Mouse (Mus musculus) kidney, embryonic 15.5 days (tissue): ENCODE results near the gene Catip. TPM values are rescaled to one million over a fixed set of nuclear protein-coding genes. Genes with fewer than 3 reads are reported as not detected.

Experiments used
- ATAC-seq: fragments of 200-750 bp; cut with Nextera tagmentation; replicated peaks from 2 replicates; pipeline ENCODE4 v1.8.0; 2017; ENCODE audit warnings: moderate TSS enrichment; ENCODE audit not compliant: low FRiP score
- H3K27ac ChIP-seq: fragments of 300-500 bp; sonication (generic); 2 replicates; pipeline ENCODE4 v1.5.1; 2015; ENCODE audit warnings: mild to moderate bottlenecking, inconsistent platforms
- H3K27me3 ChIP-seq: fragments of 300-500 bp; sonication (generic); 2 replicates; pipeline ENCODE4 v1.6.1; 2015; ENCODE audit warnings: inconsistent platforms
- H3K36me3 ChIP-seq: fragments of 300-500 bp; sonication (generic); 2 replicates; pipeline ENCODE4 v1.6.1; 2015; ENCODE audit warnings: inconsistent platforms
- H3K4me1 ChIP-seq: fragments of 300-500 bp; sonication (generic); 2 replicates; pipeline ENCODE4 v1.6.1; 2015; ENCODE audit warnings: inconsistent platforms
- H3K4me2 ChIP-seq: fragments of 300-500 bp; sonication (generic); 2 replicates; pipeline ENCODE4 v1.6.1; 2015; ENCODE audit warnings: moderate library complexity, mild to moderate bottlenecking, inconsistent platforms
- H3K4me3 ChIP-seq: fragments of 300-500 bp; sonication (generic); replicated peaks from 2 replicates; pipeline ENCODE4 v1.5.1; 2015; ENCODE audit warnings: mild to moderate bottlenecking, inconsistent platforms
- H3K9ac ChIP-seq: fragments of 300-500 bp; sonication (generic); 2 replicates; pipeline ENCODE4 v1.6.1; 2015; ENCODE audit warnings: mild to moderate bottlenecking, inconsistent platforms
- H3K9me3 ChIP-seq: fragments of 300-500 bp; sonication (generic); replicated peaks from 2 replicates; pipeline ENCODE4 v1.6.1; 2016; ENCODE audit warnings: inconsistent platforms
- WGBS: fragments of 180-500 bp; shearing (Covaris S2); methylation state at CpG from one replicate; pipeline ENCODE4 v1.1.7; 2015; ENCODE audit warnings: mixed read lengths; 5-methylcytosine and 5-hydroxymethylcytosine counted together
- polyA plus RNA-seq: library from polyadenylated mRNA; unstranded; fragments of >200 nt; fragmentation: Nextera tagmentation; extraction: Ambion mirVana; gene quantifications from 2 replicates; pipeline ENCODE4 v1.2.1, GENCODE M21; 2015

The Catip gene
- polyA plus RNA-seq, 1 experiment from 2014 or later = 0.82 TPM

DNA sequence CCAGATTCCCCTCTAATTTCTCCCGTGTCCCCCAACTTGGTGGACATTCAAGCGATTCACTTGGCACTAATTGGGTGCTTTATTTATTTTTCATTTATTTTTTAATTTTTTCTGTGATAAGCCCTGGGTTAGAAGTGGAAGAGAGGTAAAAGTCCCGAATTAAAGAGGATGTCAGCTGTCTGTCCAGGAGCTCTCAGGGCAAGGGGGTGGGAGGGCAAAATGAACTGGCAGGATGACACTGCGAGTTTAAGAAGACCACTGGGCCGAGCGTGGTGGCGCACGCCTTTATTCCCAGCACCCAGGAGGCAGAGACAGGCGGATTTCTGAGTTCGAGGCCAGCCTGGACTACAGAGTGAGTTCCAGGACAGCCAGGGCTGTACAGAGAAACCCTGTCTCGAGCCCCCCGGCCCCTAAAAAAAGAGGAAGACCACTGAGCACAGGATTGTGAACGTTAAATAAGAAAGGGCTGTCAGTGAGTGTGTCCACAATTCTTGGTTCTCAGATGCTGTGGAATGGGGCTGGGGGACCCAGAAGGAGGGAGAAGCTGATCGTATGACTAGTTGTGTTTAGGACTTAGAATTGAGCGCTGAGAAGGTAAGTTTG lies 25.6 kb downstream of the Catip start:
- Histone ChIP-seq H3K9ac (peak overlapping the region; percentile 63; the same call in 1 of the 2 replicates), H3K4me1 (peaks cover 34% of the 10 kb centered on the region), H3K27me3 (no peaks in the 10 kb centered on the region), H3K4me3 (peak overlapping the region; percentile 52), H3K9me3 (no peaks in the 10 kb centered on the region), H3K4me2 (peak overlapping the region; percentile 68), H3K27ac (peak overlapping the region; percentile 99), H3K36me3 (no peaks in the 10 kb centered on the region)
- WGBS = 55% methylated on average over 15 of the region's 15 CpGs
- ATAC-seq = no peak

DNA sequence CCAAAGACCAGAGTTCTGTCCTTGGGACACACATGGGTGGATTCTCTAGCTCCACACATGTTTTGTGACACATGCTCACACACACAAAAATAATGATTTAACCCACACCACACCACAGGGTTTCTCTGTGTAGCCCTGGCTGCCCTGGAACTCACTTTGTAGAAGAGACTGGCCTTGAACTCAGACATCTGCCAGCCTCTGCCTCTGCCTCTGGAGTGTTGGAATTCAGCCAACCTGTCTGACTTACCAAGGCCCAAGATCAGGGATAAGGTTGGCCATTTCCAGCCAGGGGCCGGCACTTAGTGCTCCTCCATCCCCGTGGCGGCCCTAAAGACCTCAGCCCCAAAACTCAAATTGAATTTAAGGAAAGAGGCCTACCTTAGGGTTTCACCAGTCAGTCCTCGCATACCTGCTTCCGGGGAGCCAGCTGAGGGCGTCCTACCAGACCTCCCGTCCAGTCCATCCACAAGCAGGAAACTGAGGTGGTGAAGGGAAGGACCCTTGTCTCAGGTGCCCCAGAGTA lies 26.6 kb downstream of the Catip start:
- WGBS = 76% methylated on average over 7 of the region's 7 CpGs
- Histone ChIP-seq H3K4me2 (no peak overlapping the region), H3K27ac (peak overlapping the region; percentile 99; the same call in 1 of the 2 replicates), H3K4me3 (no peak overlapping the region), H3K27me3 (no peaks in the 10 kb centered on the region), H3K4me1 (peaks cover 44% of the 10 kb centered on the region), H3K9me3 (no peaks in the 10 kb centered on the region), H3K9ac (no peak overlapping the region), H3K36me3 (peaks cover 4% of the 10 kb centered on the region)
- ATAC-seq = no peak

DNA sequence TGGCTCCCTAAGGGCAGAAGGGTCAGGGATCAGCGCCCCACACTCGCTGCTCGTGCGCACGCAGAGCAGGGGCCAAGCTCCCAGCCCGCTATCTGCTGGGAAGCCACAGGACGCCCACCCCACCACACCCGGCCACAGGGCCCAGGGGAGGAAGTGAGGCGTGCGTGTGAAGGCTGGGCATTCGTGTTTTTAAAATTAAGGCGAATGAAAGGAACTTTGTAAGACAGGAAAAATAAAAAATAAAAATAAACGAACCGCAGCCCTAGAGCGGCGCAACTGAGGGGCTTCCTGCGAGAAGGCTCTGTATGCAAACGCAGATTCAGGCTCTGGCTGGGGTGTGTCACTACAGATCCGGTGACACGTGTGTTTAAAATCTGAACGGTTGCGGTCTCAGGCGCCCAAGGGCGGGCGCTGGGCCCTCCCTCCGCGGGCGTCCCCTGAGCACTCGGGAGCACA lies 28.0 kb downstream of the Catip start:
- Histone ChIP-seq H3K9me3 (no peaks in the 10 kb centered on the region), H3K27me3 (no peaks in the 10 kb centered on the region), H3K4me3 (peak overlapping the region; percentile 97), H3K4me2 (peak overlapping the region; percentile 93), H3K9ac (peak overlapping the region; percentile 33), H3K36me3 (peaks cover 18% of the 10 kb centered on the region), H3K27ac (peak overlapping the region; percentile 98), H3K4me1 (peaks cover 56% of the 10 kb centered on the region)
- ATAC-seq = no peak
- 5% methylated on average over 29 of the region's 29 CpGs for WGBS

DNA sequence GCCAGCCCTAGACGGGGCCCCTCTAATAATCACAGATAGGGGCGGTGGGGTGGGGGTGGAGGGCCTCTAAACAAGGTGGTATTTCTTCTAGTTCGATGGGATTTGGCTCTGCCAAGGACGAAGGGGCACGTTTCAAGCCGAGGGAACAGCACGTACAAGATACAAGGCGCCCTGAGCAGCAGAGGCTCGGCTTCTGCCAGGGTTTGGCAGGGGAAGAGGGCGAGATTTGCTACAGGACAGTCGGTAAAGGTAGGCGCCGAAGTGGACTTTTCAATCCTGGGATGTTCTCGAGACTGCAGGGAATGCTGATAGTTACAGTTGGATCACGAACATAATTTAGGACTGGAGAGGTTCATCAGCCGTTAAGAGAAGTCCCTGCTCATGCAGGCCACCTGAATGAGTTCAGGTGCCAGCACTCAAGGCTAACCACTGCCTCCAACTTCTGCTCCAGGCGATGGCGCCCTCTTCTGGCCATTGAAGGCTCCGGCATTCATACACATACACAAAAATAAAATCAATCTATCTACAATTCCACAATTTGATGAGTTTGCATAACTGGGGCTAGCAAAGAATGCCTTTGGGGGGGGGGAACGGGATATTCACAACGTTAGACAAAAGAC lies 28.5 kb downstream of the Catip start:
- Histone ChIP-seq H3K4me1 (peaks cover 59% of the 10 kb centered on the region), H3K9me3 (no peaks in the 10 kb centered on the region), H3K4me3 (peak overlapping the region; percentile 97), H3K4me2 (peak overlapping the region; percentile 93), H3K9ac (peak overlapping the region; percentile 33), H3K27ac (peak overlapping the region; percentile 98), H3K36me3 (peaks cover 23% of the 10 kb centered on the region), H3K27me3 (no peaks in the 10 kb centered on the region)
- ATAC-seq = no peak
- WGBS = 4% methylated on average over 21 of the region's 21 CpGs

DNA sequence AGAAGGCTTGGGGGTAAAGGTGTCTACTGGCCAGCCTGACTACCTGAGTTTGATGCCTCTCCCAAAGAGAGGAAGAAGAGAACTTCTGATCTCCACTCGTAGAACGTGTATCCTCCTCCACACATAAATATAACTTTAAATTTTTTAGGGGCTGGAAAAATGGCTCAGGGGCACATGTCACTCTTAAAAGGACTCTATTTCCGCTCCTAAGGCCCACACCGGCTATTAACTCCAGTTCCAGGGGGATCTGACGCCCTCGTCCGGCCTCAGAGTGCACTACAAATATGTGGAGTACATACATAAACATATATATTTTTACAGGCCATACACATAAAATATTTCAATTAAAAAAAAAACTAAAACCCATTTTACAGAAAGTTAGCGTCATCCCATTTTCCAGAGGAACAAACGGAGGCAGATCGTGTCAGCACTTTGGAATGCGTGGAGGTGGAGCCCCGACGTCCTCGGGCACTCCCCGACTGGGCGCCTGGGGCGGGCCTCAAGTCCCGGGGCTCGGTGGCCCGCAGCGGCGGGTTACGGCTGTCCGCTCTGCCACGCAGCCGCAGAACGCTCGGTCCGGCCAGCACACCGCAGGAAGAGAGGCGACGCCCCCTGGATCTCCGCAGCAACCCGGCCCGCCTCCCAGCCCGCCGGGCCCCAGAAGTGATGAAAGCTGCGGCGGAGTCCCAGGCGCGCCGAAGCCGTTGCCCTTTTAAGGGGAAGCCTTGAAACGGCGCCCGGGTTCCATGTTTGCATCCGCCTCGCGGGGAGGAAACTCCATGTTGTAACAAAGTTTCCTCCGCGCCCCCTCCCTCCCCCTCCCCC lies 29.2 kb downstream of the Catip start, which contains the start of gene Ctdsp1:
TSS of gene Ctdsp1 (plus strand) at position 586 of the 825 bp plus-strand sequence.
- Histone ChIP-seq H3K9me3 (no peaks in the 10 kb centered on the region), H3K4me2 (peak within 1 kb of the TSS; percentile 93), H3K27ac (peak within 1 kb of the TSS; percentile 98), H3K4me1 (peaks cover 59% of the 10 kb centered on the region), H3K9ac (peak within 1 kb of the TSS; percentile 99), H3K36me3 (peaks cover 24% of the 10 kb centered on the region), H3K27me3 (no peaks in the 10 kb centered on the region), H3K4me3 (peak within 1 kb of the TSS; percentile 97)
- peak; percentile 71 for ATAC-seq
- WGBS = 2% methylated on average over 49 of the region's 51 CpGs

DNA sequence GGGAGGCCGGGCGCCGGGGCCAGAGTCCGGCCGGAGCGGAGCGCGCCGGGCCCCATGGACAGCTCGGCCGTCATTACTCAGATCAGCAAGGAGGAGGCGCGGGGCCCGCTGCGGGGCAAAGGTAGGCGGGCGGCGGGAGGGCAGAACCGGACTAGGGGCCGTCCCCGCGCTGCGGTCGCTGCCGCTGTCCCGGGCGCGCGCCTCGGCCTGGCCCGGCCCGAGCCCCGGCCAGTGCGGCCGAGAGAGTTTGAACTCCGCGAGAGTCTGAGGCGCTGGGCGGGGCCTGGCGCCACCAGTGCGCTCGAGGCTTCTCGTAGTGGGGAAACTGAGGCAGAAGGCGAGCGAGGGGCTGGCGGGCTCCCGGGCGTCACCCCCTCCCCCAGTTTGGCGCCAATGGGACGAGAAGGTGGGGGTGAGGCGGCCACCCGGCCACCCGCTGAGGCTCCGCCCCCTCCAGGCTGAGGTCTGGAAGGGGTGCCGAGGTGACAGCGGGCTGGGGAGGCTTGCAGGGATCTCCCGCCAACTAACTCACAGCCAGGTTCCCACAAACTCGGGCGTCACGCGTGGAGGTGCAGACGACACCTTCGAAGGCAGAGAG lies 30.0 kb downstream of the Catip start:
- Histone ChIP-seq H3K4me1 (peaks cover 60% of the 10 kb centered on the region), H3K9ac (peak overlapping the region; percentile 99), H3K36me3 (peaks cover 24% of the 10 kb centered on the region), H3K27ac (peak overlapping the region; percentile 98), H3K4me3 (peak overlapping the region; percentile 97), H3K4me2 (peak overlapping the region; percentile 93), H3K27me3 (no peaks in the 10 kb centered on the region), H3K9me3 (no peaks in the 10 kb centered on the region)
- under 1% methylated on average over 58 of the region's 63 CpGs for WGBS
- ATAC-seq = peak; percentile 49

DNA sequence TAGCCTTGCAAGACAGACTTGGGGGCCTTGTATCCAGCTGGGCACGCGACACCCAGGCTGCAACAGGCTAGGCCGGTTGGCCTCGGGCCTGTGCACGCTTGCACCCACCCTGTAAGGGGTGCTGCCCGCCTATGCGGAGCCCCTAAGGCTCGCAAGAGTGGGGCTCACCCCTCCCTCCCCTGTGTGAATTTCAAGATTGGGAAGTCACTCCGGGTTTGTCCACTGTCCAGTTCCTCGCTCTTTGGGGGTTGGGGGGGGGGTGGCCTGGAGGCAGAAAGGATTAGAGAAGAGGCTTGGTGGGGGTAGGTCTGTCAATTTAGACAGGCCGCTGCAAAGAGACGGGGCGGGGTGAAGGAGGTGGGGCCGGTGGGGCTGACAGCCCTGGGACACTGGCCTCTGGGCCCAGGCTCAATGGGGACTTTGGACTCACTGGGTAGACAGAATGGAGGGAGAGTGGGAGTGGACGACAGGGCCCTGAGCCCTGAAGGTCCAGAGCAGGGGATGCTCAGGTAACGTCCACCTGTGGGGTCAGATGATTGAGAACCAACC lies 30.6 kb downstream of the Catip start:
- Histone ChIP-seq H3K4me2 (peak overlapping the region; percentile 93), H3K36me3 (peaks cover 24% of the 10 kb centered on the region), H3K9me3 (no peaks in the 10 kb centered on the region), H3K27ac (peak overlapping the region; percentile 98), H3K9ac (peak overlapping the region; percentile 99), H3K27me3 (no peaks in the 10 kb centered on the region), H3K4me1 (peaks cover 60% of the 10 kb centered on the region), H3K4me3 (peak overlapping the region; percentile 97)
- ATAC-seq = peak; percentile 14
- WGBS = under 1% methylated on average over 16 of the region's 16 CpGs

DNA sequence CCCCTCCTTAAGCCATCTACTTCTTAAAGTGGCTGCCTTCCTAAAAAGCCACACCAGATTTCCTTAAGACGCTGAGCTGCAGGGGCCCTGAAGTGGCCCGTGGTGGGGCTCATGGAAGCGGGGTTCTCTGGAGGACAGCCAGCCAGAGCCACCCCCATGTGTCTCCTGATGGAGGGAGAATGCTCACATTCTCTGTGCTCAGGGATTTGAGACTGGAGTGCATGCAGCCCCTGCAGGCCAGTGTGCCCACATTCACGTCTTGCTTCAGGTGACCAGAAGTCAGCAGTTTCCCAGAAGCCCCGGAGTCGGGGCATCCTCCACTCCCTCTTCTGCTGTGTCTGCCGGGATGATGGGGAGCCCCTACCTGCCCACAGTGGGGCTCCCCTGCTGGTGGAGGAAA lies 31.1 kb downstream of the Catip start:
- Histone ChIP-seq H3K27ac (peak overlapping the region; percentile 98), H3K4me2 (peak overlapping the region; percentile 93), H3K36me3 (peaks cover 24% of the 10 kb centered on the region), H3K27me3 (no peaks in the 10 kb centered on the region), H3K4me3 (peak overlapping the region; percentile 97), H3K9me3 (no peaks in the 10 kb centered on the region), H3K9ac (peak overlapping the region; percentile 99), H3K4me1 (peaks cover 60% of the 10 kb centered on the region)
- ATAC-seq = no peak
- WGBS = 42% methylated on average over 7 of the region's 7 CpGs

DNA sequence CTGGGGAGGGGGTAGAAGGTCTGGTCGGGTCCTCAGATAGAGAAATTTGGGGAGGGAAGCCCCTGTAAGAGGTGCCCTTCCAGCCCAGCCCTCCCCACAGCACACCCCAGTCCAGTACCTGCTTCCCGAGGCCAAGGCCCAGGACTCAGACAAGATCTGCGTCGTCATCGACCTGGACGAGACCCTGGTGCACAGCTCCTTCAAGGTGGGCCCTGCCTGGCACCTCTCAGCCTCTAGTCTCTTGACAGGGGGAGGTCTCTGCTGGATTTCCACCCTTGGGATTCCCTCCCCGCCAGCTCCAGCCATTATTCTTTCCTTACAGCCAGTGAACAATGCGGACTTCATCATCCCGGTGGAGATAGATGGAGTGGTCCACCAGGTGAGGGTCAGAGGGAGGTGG lies 31.8 kb downstream of the Catip start:
- no peaks in the 10 kb centered on the region for H3K9me3 ChIP-seq
- H3K27ac ChIP-seq = peak overlapping the region; percentile 98; the same call in 1 of the 2 replicates
- H3K4me2 ChIP-seq = peak overlapping the region; percentile 93; the same call in 1 of the 2 replicates
- H3K36me3 ChIP-seq = peaks cover 24% of the 10 kb centered on the region
- 85% methylated on average over 9 of the region's 9 CpGs for WGBS
- peak overlapping the region; percentile 97; the same call in 1 of the 2 replicates for H3K4me3 ChIP-seq
- no peak for ATAC-seq
- no peak overlapping the region for H3K9ac ChIP-seq
- H3K27me3 ChIP-seq = no peaks in the 10 kb centered on the region
- H3K4me1 ChIP-seq = peaks cover 62% of the 10 kb centered on the region

DNA sequence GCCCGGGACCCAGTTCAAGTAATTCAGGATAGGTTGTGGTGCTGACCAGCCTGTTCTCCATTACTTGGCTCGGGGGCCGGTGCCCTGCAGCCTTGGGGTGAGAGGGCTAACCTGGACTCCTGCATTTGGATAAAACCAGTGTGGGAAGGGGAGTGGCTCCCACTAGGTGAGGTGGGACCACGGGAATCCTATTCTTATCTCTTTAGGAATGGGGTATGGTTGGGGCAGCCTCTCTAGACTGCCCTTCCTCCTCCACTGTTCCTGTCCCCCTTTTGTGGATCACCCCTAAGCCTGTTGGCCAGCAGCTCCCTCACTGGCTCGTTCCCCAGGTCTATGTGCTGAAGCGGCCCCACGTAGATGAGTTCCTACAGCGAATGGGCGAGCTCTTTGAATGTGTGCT lies 32.4 kb downstream of the Catip start:
- H3K36me3 ChIP-seq = peaks cover 24% of the 10 kb centered on the region
- 90% methylated on average over 9 of the region's 9 CpGs for WGBS
- H3K27ac ChIP-seq = no peak overlapping the region
- H3K9ac ChIP-seq = no peak overlapping the region
- H3K4me3 ChIP-seq = no peak overlapping the region
- no peaks in the 10 kb centered on the region for H3K9me3 ChIP-seq
- H3K27me3 ChIP-seq = no peaks in the 10 kb centered on the region
- H3K4me2 ChIP-seq = no peak overlapping the region
- ATAC-seq = no peak
- H3K4me1 ChIP-seq = peaks cover 60% of the 10 kb centered on the region

DNA sequence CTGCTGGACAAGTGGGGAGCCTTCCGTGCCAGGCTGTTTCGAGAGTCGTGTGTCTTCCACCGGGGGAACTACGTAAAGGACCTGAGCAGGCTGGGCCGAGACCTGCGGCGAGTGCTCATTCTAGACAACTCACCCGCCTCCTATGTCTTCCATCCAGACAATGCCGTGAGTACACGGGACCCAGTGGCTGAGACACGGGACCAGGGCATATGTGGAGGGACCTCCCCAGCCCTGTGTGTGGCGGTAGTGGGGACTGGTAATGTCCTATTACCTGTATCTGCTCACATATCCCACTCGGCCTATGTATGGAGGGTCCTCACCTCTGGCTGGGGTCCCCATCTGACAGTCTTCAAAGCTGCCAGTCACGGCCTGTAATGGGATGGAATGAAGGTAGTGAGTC lies 33.0 kb downstream of the Catip start:
- Histone ChIP-seq H3K4me1 (peaks cover 55% of the 10 kb centered on the region), H3K36me3 (peaks cover 24% of the 10 kb centered on the region), H3K27me3 (no peaks in the 10 kb centered on the region), H3K4me2 (no peak overlapping the region), H3K9me3 (no peaks in the 10 kb centered on the region), H3K27ac (no peak overlapping the region), H3K9ac (no peak overlapping the region), H3K4me3 (no peak overlapping the region)
- ATAC-seq = no peak
- WGBS = 92% methylated on average over 15 of the region's 15 CpGs
